Mouse (Mus musculus) kidney, adult 9 months (tissue): ENCODE measurements around the gene Ccdc151.

Source experiments
- DNase-seq: peaks from one replicate; pipeline ENCODE4 v3.0.0; 2022

Gene Ccdc151

GRCm38 (mm10) chr9:22002194-22003162, at the start of gene Ccdc151, which contains the start of gene Prkcsh:
Gene Ccdc151, minus strand, starts transcription at chr9:22002634.
Gene Prkcsh, plus strand, starts transcription at chr9:22002806.
- DNase-seq, result peak; percentile 100

- no peak for DNase-seq
Measured at GRCm38 (mm10) chr9:22051958-22052254, 49.5 kb upstream of the Ccdc151 start, which contains the start of gene Elavl3. Gene Elavl3, minus strand, starts transcription at chr9:22052023.

- DNase-seq, result no peak
Measured at GRCm38 (mm10) chr9:22051161-22051957, 48.9 kb upstream of the Ccdc151 start.

- DNase-seq, result peak; percentile 53
Measured at GRCm38 (mm10) chr9:22050351-22050889, 48.0 kb upstream of the Ccdc151 start.

GRCm38 (mm10) chr9:22049721-22050270, 47.4 kb upstream of the Ccdc151 start:
- DNase-seq, result no peak

GRCm38 (mm10) chr9:22049315-22049714, 46.9 kb upstream of the Ccdc151 start:
- no peak for DNase-seq

- DNase-seq, result no peak
Measured at GRCm38 (mm10) chr9:22047329-22047728, 44.9 kb upstream of the Ccdc151 start.

- no peak for DNase-seq
Measured at GRCm38 (mm10) chr9:22041832-22042231, 39.4 kb upstream of the Ccdc151 start.

- no peak for DNase-seq
Measured at GRCm38 (mm10) chr9:22037826-22038225, 35.4 kb upstream of the Ccdc151 start.

- no peak for DNase-seq
Measured at GRCm38 (mm10) chr9:22035300-22036044, 33.0 kb upstream of the Ccdc151 start.

GRCm38 (mm10) chr9:22030386-22030785, 28.0 kb upstream of the Ccdc151 start:
- no peak for DNase-seq

GRCm38 (mm10) chr9:22028467-22028866, 26.0 kb upstream of the Ccdc151 start:
- DNase-seq, result no peak

- no peak for DNase-seq
Measured at GRCm38 (mm10) chr9:22024592-22024991, 22.2 kb upstream of the Ccdc151 start.

GRCm38 (mm10) chr9:22017208-22017825, 14.9 kb upstream of the Ccdc151 start:
- DNase-seq, result no peak

- no peak for DNase-seq
Measured at GRCm38 (mm10) chr9:22016245-22016644, 13.8 kb upstream of the Ccdc151 start.

- DNase-seq, result no peak
Measured at GRCm38 (mm10) chr9:22012731-22013130, 10.3 kb upstream of the Ccdc151 start.

GRCm38 (mm10) chr9:22011055-22011454, 8.6 kb upstream of the Ccdc151 start:
- no peak for DNase-seq

- no peak for DNase-seq
Measured at GRCm38 (mm10) chr9:22004546-22004945, 2.1 kb upstream of the Ccdc151 start.

GRCm38 (mm10) chr9:22003163-22003554, 725 bp upstream of the Ccdc151 start:
- no peak for DNase-seq

GRCm38 (mm10) chr9:22001633-22002032, 801 bp downstream of the Ccdc151 start:
- no peak for DNase-seq

GRCm38 (mm10) chr9:22000296-22000695, 2.1 kb downstream of the Ccdc151 start:
- no peak for DNase-seq
